Mouse (Mus musculus) monocyte, adult 2 months (primary cell): Measurements from ENCODE around the gene Dhx34.

Source experiments
- DNase-seq, 2 experiments: peaks; one replicate each; pipeline ENCODE4 v3.0.0; 2022; ENCODE audit warnings: low spot score in 2 of 2, low read depth in 1 of 2

Gene Dhx34

DNA sequence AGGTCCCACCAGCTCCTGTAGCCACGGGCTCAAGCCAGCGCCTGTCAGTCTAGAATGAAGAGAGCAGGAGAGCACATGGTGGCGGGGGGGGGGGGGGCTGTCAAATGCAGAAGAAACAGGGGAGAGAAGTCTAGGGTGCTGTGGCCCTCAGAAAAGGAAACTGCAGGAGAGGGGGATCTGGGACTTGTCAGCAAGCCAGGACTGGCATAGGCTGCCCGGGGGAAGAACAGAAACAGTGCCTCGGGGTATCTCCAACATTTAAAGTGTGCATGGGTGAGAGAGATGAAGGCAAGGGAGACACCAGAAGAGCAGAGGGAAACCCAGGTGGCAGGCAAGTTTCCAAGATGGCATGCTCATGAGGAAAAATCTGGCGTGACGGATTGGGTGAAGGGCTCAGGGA, 59.8 kb downstream of the Dhx34 start:
- DNase-seq: no peak

GRCm38 (mm10) chr7:16161302-16161701, 60.5 kb downstream of the Dhx34 start:
- DNase-seq: no peak

DNA sequence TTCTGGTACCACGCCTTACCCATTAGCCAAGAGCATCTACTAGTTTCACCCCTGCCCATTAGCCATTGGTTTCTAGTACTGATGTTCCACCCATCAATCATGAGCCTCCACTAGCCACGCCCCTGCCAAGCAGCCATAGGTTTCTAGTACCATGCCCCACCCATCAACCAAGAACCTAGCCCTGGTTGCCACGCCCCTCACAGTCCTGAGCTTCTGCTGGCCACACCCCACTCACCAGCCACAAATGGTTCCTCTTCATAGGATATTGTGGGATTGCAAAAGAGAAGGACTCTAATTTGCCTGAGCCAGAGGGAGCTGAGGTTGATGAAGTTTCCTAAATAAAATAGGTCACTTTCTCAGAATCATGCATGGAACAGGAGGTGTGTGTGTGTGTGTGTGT, 61.1 kb downstream of the Dhx34 start:
- peak in 1 of 2 experiments; percentile 56 for DNase-seq

- no peak for DNase-seq
Observed at GRCm38 (mm10) chr7:16158735-16159134, 63.1 kb downstream of the Dhx34 start.

GRCm38 (mm10) chr7:16156105-16156714, 65.6 kb downstream of the Dhx34 start:
- no peak for DNase-seq

DNA sequence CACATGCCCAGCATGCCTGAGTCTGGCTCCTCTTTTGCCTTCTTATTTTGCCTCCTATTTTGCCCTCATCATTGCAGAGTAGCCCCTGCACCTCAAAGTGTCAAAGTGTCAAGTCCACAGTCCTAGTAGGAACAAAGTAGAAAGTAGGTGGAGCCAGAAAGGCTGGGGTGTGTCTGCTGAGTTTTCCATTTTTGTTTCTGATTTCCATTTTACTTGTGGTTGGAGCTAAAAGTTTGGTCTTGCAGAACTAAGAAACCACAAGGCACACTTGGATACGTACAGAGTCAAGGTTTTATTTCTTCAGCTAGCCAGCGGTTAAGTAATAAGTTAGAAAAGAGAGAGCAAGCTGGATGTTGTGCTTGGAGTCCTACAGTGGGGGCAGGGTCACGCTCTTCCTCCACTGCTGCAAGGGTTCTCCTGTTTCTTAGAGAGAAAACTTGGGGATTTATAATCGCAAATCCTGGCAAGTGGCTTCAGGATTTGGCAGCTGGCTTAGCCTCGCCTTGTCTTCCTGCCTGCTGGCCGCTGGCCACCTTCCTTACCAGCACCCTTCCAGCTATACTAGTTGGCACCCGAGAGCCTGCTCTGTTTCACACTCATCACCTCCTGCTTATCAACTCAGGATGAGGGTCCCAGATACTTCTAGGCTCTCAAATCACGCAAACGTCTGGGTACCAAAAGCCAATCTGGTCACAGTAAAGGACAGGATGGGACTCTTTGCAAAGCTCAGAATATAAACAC, 66.5 kb downstream of the Dhx34 start:
- DNase-seq: no peak

GRCm38 (mm10) chr7:16153522-16153921, 68.3 kb downstream of the Dhx34 start:
- DNase-seq: no peak

DNA sequence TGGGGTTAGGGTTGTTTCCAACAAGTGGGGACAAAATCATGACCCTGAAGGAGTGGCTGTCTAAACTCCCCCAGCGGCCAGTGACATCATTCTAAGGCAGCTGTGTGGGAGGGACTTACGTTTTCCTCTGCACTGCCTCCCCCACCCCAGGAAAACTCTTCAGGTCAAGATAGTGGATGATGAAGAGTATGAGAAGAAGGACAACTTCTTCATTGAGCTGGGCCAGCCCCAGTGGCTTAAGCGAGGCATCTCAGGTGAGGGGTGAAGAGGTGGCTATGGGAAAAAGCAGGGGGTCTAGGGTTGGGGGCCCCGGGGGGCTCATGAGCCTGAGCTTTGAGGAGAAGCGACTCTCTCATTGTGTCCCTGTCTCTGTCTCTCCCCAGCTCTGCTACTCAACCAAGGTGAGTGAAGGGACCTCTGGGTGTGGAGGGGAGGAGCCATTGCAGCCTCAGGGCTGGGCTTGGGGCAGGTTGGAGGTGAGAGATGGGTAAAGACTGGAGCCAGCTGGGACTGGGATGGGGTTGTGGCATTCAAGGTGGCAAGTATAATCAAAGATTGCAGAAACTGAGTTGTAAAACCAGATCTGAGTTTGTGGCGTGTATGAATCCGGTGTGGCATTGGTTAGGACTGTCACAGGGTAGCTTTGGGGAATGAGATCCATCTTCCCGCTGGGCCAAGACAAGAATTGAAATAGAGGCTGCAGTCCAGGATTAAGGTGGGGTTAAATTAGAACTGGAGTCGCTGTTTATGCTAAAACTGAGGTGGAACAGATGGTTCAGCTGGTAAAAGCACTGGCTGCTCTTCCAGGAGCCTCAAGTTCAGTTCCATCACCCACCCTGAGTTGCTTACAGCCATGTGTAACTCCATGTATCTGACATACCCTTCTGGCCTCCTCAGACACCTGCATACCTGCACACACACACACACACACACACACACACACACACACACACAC, 71.4 kb downstream of the Dhx34 start:
- DNase-seq: no peak

- DNase-seq: no peak
Observed at GRCm38 (mm10) chr7:16149241-16149640, 72.6 kb downstream of the Dhx34 start.

GRCm38 (mm10) chr7:16147643-16148042, 74.2 kb downstream of the Dhx34 start:
- peak in 1 of 2 experiments; percentile 21 for DNase-seq
